Mouse (Mus musculus): Measurements from ENCODE around the gene Zbtb18. TPM values are rescaled to one million over a fixed set of nuclear protein-coding genes. Genes with fewer than 3 reads are reported as not detected.
"Not testable (repeated sequence)": the region's sequence is repeated elsewhere in the genome, so short reads cannot be mapped to it uniquely, and the experiment has no call there.

The Zbtb18 gene
- total and polyA plus RNA-seq, 3 experiments, result 10.6 to 47.3 (median 40.2) TPM

GRCm38 (mm10) chr1:177448921-177449320, 6.8 kb downstream of the Zbtb18 start:
- H3K27ac ChIP-seq, result no peak overlapping the region
- no peak for DNase-seq
- intact Hi-C loops (cut with DNase I), result loop anchor here (5.0 kb wide), 1 partner anchor 83 kb away; no protein-coding TSS in a partner anchor
- H3K9ac ChIP-seq (ENCODE audit: low read depth, low read length), result no peak overlapping the region
- no peaks in the 10 kb centered on the region for H3K27me3 ChIP-seq (ENCODE audit: control insufficient read depth, insufficient read depth, low read length)
- H3K4me1 ChIP-seq (ENCODE audit: control insufficient read depth, insufficient read depth, low read length), result peaks cover 3% of the 10 kb centered on the region
- peaks cover 13% of the 10 kb centered on the region for H3K36me3 ChIP-seq (ENCODE audit: control insufficient read depth, insufficient read depth, low read length)
- H3K4me3 ChIP-seq, result no peak overlapping the region
- no peaks in the 10 kb centered on the region; the same call in 1 of the 2 replicates for H3K79me2 ChIP-seq (replicated peaks; ENCODE audit: control insufficient read depth, insufficient read depth, low read length)
- WGBS, result 82% methylated on average over 2 of the region's 2 CpGs
- TF ChIP-seq EP300 (IDR thresholded peaks at IDR 0.05; ENCODE audit: insufficient read depth, low read depth, low read length) (no peak), CTCF (IDR thresholded peaks at IDR 0.05) (no peak), POLR2A (IDR thresholded peaks at IDR 0.05; ENCODE audit: insufficient read depth, low read depth, low read length) (no peak)

- not testable (repeated sequence) for H3K27me3 ChIP-seq (ENCODE audit: control insufficient read depth, insufficient read depth, low read length); H3K4me1 ChIP-seq (ENCODE audit: control insufficient read depth, insufficient read depth, low read length); DNase-seq; H3K9ac ChIP-seq (ENCODE audit: low read depth, low read length); H3K27ac ChIP-seq; H3K79me2 ChIP-seq (replicated peaks; ENCODE audit: control insufficient read depth, insufficient read depth, low read length); H3K4me3 ChIP-seq
- WGBS, result 79% methylated on average over 7 of the region's 7 CpGs
- intact Hi-C loops (cut with DNase I), result loop anchor here (5.0 kb wide), 1 partner anchor 82 kb away; no protein-coding TSS in a partner anchor
- H3K36me3 ChIP-seq (ENCODE audit: control insufficient read depth, insufficient read depth, low read length), result peaks cover 13% of the 10 kb centered on the region
These were observed 7.7 kb downstream of the Zbtb18 start for GRCm38 (mm10) chr1:177449857-177450256.

DNA sequence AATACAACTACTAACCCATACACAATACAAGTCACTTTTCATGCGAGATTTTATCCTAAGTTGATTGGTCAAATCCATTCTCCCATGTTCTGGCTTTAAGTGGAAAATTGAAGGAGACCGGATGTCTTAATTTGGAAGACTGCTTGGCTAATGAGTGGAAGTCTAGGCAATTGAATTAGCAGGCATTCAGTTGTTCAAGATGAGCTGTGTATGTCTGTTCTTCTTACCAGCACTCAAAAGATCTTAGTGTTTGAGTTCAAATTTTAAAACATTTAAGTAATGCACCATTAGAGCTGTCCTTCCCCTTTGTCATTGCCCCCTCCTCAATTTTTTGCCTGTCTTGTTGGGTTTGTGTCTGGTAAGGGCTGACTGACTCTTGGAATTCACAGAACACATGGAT, 8.9 kb downstream of the Zbtb18 start:
- Histone ChIP-seq H3K4me1 (ENCODE audit: control insufficient read depth, insufficient read depth, low read length) (no peaks in the 10 kb centered on the region), H3K27me3 (ENCODE audit: control insufficient read depth, insufficient read depth, low read length) (no peaks in the 10 kb centered on the region), H3K4me3 (no peak overlapping the region), H3K36me3 (ENCODE audit: control insufficient read depth, insufficient read depth, low read length) (peaks cover 13% of the 10 kb centered on the region), H3K79me2 (replicated peaks; ENCODE audit: control insufficient read depth, insufficient read depth, low read length) (no peaks in the 10 kb centered on the region), H3K27ac (no peak overlapping the region), H3K9ac (ENCODE audit: low read depth, low read length) (no peak overlapping the region)
- WGBS, result 87% methylated on average over 2 of the region's 2 CpGs
- intact Hi-C loops (cut with DNase I), result no loop called here
- no peak for DNase-seq
- no peak for TF ChIP-seq CTCF (IDR thresholded peaks at IDR 0.05)

- Histone ChIP-seq H3K27me3 (ENCODE audit: control insufficient read depth, insufficient read depth, low read length) (no peaks in the 10 kb centered on the region), H3K27ac (no peak overlapping the region), H3K4me1 (ENCODE audit: control insufficient read depth, insufficient read depth, low read length) (no peaks in the 10 kb centered on the region), H3K9ac (ENCODE audit: low read depth, low read length) (no peak overlapping the region), H3K79me2 (replicated peaks; ENCODE audit: control insufficient read depth, insufficient read depth, low read length) (no peaks in the 10 kb centered on the region), H3K4me3 (no peak overlapping the region), H3K36me3 (ENCODE audit: control insufficient read depth, insufficient read depth, low read length) (peaks cover 13% of the 10 kb centered on the region)
- DNase-seq, result no peak
- TF ChIP-seq POLR2A (IDR thresholded peaks at IDR 0.05; ENCODE audit: insufficient read depth, low read depth, low read length), result no peak
- TF ChIP-seq CTCF (IDR thresholded peaks at IDR 0.05), result no peak
- TF ChIP-seq EP300 (IDR thresholded peaks at IDR 0.05; ENCODE audit: insufficient read depth, low read depth, low read length), result no peak
- 38% methylated on average over 4 of the region's 4 CpGs for WGBS
- intact Hi-C loops (cut with DNase I), result no loop called here
These were observed 9.9 kb downstream of the Zbtb18 start for GRCm38 (mm10) chr1:177451991-177452431.

- Histone ChIP-seq H3K9ac (ENCODE audit: low read depth, low read length) (no peak overlapping the region), H3K27me3 (ENCODE audit: control insufficient read depth, insufficient read depth, low read length) (no peaks in the 10 kb centered on the region), H3K4me1 (ENCODE audit: control insufficient read depth, insufficient read depth, low read length) (no peaks in the 10 kb centered on the region), H3K36me3 (ENCODE audit: control insufficient read depth, insufficient read depth, low read length) (peaks cover 13% of the 10 kb centered on the region), H3K4me3 (no peak overlapping the region), H3K27ac (no peak overlapping the region), H3K79me2 (replicated peaks; ENCODE audit: control insufficient read depth, insufficient read depth, low read length) (no peaks in the 10 kb centered on the region)
- intact Hi-C loops (cut with DNase I), result no loop called here
- TF ChIP-seq CTCF (IDR thresholded peaks at IDR 0.05) (no peak), POLR2A (IDR thresholded peaks at IDR 0.05; ENCODE audit: insufficient read depth, low read depth, low read length) (no peak), EP300 (IDR thresholded peaks at IDR 0.05; ENCODE audit: insufficient read depth, low read depth, low read length) (no peak)
- 45% methylated on average over 5 of the region's 5 CpGs for WGBS
- no peak for DNase-seq
These were observed 10.8 kb downstream of the Zbtb18 start for GRCm38 (mm10) chr1:177452987-177453386.

DNA sequence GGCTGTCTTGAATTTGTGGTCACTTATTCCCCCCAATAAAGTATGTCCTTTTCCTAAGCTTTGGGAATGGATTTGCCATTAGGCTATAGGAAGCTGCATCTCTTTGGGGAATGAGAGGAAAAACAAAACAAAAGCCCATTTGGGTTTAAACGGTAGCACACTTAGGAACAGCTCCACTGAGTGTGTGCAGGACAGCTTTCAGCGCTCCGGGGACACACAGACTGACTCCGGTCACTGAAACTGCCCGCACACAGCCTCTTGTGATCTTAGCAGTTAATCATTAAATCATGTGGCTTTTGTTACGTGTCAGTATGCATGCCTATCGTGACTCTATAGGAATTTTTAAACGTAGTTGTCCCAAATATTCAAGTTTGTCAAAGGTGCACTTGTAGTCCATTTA, 11.7 kb downstream of the Zbtb18 start:
- Histone ChIP-seq H3K4me1 (ENCODE audit: control insufficient read depth, insufficient read depth, low read length) (no peaks in the 10 kb centered on the region), H3K27ac (no peak overlapping the region), H3K9ac (ENCODE audit: low read depth, low read length) (no peak overlapping the region), H3K36me3 (ENCODE audit: control insufficient read depth, insufficient read depth, low read length) (peaks cover 11% of the 10 kb centered on the region), H3K27me3 (ENCODE audit: control insufficient read depth, insufficient read depth, low read length) (no peaks in the 10 kb centered on the region), H3K4me3 (no peak overlapping the region), H3K79me2 (replicated peaks; ENCODE audit: control insufficient read depth, insufficient read depth, low read length) (no peaks in the 10 kb centered on the region)
- TF ChIP-seq EP300 (IDR thresholded peaks at IDR 0.05; ENCODE audit: insufficient read depth, low read depth, low read length) (no peak), CTCF (IDR thresholded peaks at IDR 0.05) (no peak), POLR2A (IDR thresholded peaks at IDR 0.05; ENCODE audit: insufficient read depth, low read depth, low read length) (no peak)
- intact Hi-C loops (cut with DNase I), result no loop called here
- DNase-seq, result no peak
- WGBS, result 64% methylated on average over 8 of the region's 8 CpGs
